Mouse (Mus musculus) intestine, embryonic 14.5 days (tissue): ENCODE data around the gene Snx30. TPM values are rescaled to one million over a fixed set of nuclear protein-coding genes. Genes with fewer than 3 reads are reported as not detected.

Source experiments
- ATAC-seq: fragments of 200-750 bp; cut with Nextera tagmentation; replicated peaks from 2 replicates; pipeline ENCODE4 v1.8.0; 2017; ENCODE audit warnings: low read depth, moderate number of reproducible peaks, moderate TSS enrichment, moderate library complexity; ENCODE audit not compliant: low FRiP score, low TSS enrichment
- DNase-seq: peaks from one replicate; pipeline ENCODE4 v3.0.0-alpha.2; 2018; ENCODE audit warnings: low spot score
- H3K27ac ChIP-seq: fragments of 300-500 bp; sonication (generic); 2 replicates; pipeline ENCODE4 v1.5.1; 2014; ENCODE audit warnings: low read depth, mild to moderate bottlenecking, control low read depth
- H3K27me3 ChIP-seq: fragments of 300-500 bp; sonication (generic); replicated peaks from 2 replicates; pipeline ENCODE4 v1.6.1; 2014; ENCODE audit warnings: low read length, control low read depth; ENCODE audit not compliant: control insufficient read depth, insufficient read depth
- H3K36me3 ChIP-seq: fragments of 300-500 bp; sonication (generic); 2 replicates; pipeline ENCODE4 v1.6.1; 2014; ENCODE audit warnings: low read length, control low read depth; ENCODE audit not compliant: control insufficient read depth, insufficient read depth
- H3K4me1 ChIP-seq: fragments of 300-500 bp; sonication (generic); replicated peaks from 2 replicates; pipeline ENCODE4 v1.6.1; 2014; ENCODE audit warnings: low read length, control low read depth, mixed read lengths; ENCODE audit not compliant: control insufficient read depth, insufficient read depth
- H3K4me2 ChIP-seq: fragments of 300-500 bp; sonication (generic); 2 replicates; pipeline ENCODE4 v1.6.1; 2014; ENCODE audit warnings: low read length
- H3K4me3 ChIP-seq: fragments of 300-500 bp; sonication (generic); 2 replicates; pipeline ENCODE4 v1.5.1; 2014; ENCODE audit warnings: low read depth, low read length, control low read depth, mixed read lengths
- H3K9ac ChIP-seq: fragments of 300-500 bp; sonication (generic); 2 replicates; pipeline ENCODE4 v1.6.1; 2014; ENCODE audit warnings: mild to moderate bottlenecking, low read length
- H3K9me3 ChIP-seq: fragments of 300-500 bp; sonication (generic); 2 replicates; pipeline ENCODE4 v1.6.1; 2016; ENCODE audit warnings: low read length, control low read depth; ENCODE audit not compliant: control insufficient read depth
- WGBS: fragments of 180-500 bp; shearing (Covaris S2); extraction: QIAGEN DNeasy Blood & Tissue Kit; methylation state at CpG from one replicate; pipeline ENCODE4 v1.1.7; 2014; 5-methylcytosine and 5-hydroxymethylcytosine counted together
- polyA plus RNA-seq: library from polyadenylated mRNA; unstranded; fragments of >200 nt; fragmentation: Nextera tagmentation; extraction: Ambion mirVana; gene quantifications from 2 replicates; pipeline ENCODE4 v1.2.1, GENCODE M21; 2014

The Snx30 gene
- polyA plus RNA-seq, 1 experiment from 2014 or later = 6.8 TPM

DNA sequence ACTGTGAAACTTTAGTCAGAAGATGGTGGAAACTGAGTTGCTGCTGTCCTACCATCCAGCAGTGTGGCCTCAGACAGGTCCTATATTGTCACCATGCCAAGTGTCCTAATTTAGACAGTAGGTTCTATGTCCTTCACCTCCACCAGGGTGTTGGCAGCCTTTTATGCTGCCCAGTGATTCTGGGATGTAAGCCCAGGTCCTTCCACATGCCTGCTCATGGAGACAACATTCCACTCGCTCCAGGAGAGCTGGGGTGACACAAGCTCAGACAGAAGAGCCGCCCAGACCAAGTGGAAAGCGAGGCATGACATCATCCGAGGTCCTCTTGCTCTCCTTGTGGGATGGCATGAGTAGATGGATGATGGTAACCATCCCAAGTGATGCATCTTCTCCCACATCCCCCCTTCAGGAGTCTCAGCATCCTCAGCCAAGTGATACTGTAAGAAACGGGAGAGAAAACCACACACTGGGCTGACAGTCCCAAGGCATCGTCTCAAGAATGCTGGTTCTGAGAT is 84.5 kb downstream of the Snx30 start:
- H3K27me3 ChIP-seq = no peaks in the 10 kb centered on the region
- H3K36me3 ChIP-seq = peaks cover 18% of the 10 kb centered on the region
- H3K27ac ChIP-seq = no peak overlapping the region
- H3K4me2 ChIP-seq = no peak overlapping the region
- no peak overlapping the region for H3K4me3 ChIP-seq
- DNase-seq = no peak
- ATAC-seq = no peak
- no peaks in the 10 kb centered on the region for H3K9me3 ChIP-seq
- WGBS = 78% methylated on average over 6 of the region's 6 CpGs
- H3K4me1 ChIP-seq = no peaks in the 10 kb centered on the region
- no peak overlapping the region for H3K9ac ChIP-seq

- Histone ChIP-seq H3K4me2 (no peak overlapping the region), H3K27ac (no peak overlapping the region), H3K4me3 (no peak overlapping the region), H3K36me3 (peaks cover 16% of the 10 kb centered on the region), H3K27me3 (no peaks in the 10 kb centered on the region), H3K4me1 (no peaks in the 10 kb centered on the region), H3K9ac (no peak overlapping the region), H3K9me3 (no peaks in the 10 kb centered on the region)
- WGBS = 91% methylated on average over 10 of the region's 10 CpGs
- ATAC-seq (no peak), DNase-seq (no peak)
Observed at GRCm38 (mm10) chr4:59891723-59892416, 86.2 kb downstream of the Snx30 start.

DNA sequence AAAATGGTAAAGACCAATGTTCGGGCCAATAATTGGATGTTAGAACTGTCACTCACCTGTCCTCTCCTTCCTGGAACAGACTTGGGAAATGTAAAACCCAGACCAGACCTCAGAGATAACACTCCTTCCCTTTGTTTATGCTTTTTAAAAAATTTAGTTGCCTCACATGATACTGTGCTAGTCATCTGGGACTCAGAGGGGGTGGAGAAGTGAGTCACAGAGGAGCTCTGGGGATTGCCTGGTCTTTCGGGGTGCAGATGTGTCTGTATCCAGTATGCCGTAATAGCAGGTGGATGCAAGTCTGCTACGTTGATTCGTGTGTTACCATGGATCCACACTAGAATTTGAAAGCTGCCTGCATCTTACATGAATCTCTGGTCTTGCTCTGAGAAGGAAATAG is 87.1 kb downstream of the Snx30 start:
- H3K9me3 ChIP-seq = no peaks in the 10 kb centered on the region
- ATAC-seq (no peak), DNase-seq (no peak)
- H3K27me3 ChIP-seq = no peaks in the 10 kb centered on the region
- 93% methylated on average over 5 of the region's 5 CpGs for WGBS
- H3K27ac ChIP-seq = no peak overlapping the region
- H3K4me1 ChIP-seq = no peaks in the 10 kb centered on the region
- no peak overlapping the region for H3K9ac ChIP-seq
- no peak overlapping the region for H3K4me3 ChIP-seq
- H3K4me2 ChIP-seq = no peak overlapping the region
- peaks cover 16% of the 10 kb centered on the region for H3K36me3 ChIP-seq

GRCm38 (mm10) chr4:59894415-59894814 is 88.8 kb downstream of the Snx30 start:
- 90% methylated on average over 8 of the region's 8 CpGs for WGBS

DNA sequence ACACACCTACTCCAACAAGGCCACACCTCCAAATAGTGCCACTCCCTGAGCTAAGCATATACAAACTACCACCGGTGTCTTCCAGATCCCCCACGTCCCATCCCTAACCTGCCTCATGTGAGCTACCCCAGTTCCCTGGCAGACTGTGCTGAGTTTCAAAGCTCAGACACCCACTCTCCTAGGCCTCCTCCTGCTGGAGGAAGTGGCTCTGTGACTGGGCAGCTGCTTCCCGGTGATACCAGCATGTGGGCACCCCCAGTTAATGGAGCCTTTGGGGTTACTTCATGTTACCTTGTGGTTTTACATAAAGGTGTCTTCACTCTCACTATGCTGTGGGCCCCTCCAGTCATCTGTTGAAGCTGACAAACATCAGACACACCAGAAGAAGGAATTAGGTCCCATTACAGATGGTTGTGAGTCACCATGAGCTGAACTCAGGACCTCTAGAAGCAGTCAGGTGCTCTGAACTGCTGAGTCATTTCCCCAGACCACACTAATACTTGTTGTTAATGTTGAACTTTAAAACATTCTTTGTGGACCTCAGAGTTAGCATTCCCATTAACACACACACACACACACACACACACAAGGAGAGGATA is 89.4 kb downstream of the Snx30 start:
- H3K27ac ChIP-seq = no peak overlapping the region
- H3K27me3 ChIP-seq = no peaks in the 10 kb centered on the region
- no peak overlapping the region for H3K9ac ChIP-seq
- H3K9me3 ChIP-seq = no peaks in the 10 kb centered on the region
- H3K4me3 ChIP-seq = no peak overlapping the region
- H3K4me2 ChIP-seq = no peak overlapping the region
- H3K36me3 ChIP-seq = peaks cover 34% of the 10 kb centered on the region
- ATAC-seq (no peak), DNase-seq (no peak)
- 92% methylated on average over 3 of the region's 3 CpGs for WGBS
- H3K4me1 ChIP-seq = no peaks in the 10 kb centered on the region; the same call in 1 of the 2 replicates

More at GRCm38 (mm10) chr4:59894415-59894814, 88.8 kb downstream of the Snx30 start:
- no peaks in the 10 kb centered on the region for H3K9me3 ChIP-seq
- H3K27me3 ChIP-seq = no peaks in the 10 kb centered on the region
- peaks cover 29% of the 10 kb centered on the region for H3K36me3 ChIP-seq
- H3K4me3 ChIP-seq = no peak overlapping the region
- no peak overlapping the region for H3K4me2 ChIP-seq
- no peak overlapping the region for H3K27ac ChIP-seq
- ATAC-seq = no peak
- no peak for DNase-seq
- H3K4me1 ChIP-seq = no peaks in the 10 kb centered on the region; the same call in 1 of the 2 replicates
- H3K9ac ChIP-seq = no peak overlapping the region

- Histone ChIP-seq H3K27me3 (no peaks in the 10 kb centered on the region), H3K27ac (no peak overlapping the region), H3K9ac (no peak overlapping the region), H3K9me3 (no peaks in the 10 kb centered on the region), H3K36me3 (peaks cover 34% of the 10 kb centered on the region), H3K4me3 (no peak overlapping the region), H3K4me1 (no peaks in the 10 kb centered on the region; the same call in 1 of the 2 replicates), H3K4me2 (no peak overlapping the region)
- 67% methylated on average over 5 of the region's 5 CpGs for WGBS
- DNase-seq (no peak), ATAC-seq (no peak)
Observed at GRCm38 (mm10) chr4:59896000-59896399, 90.4 kb downstream of the Snx30 start.

DNA sequence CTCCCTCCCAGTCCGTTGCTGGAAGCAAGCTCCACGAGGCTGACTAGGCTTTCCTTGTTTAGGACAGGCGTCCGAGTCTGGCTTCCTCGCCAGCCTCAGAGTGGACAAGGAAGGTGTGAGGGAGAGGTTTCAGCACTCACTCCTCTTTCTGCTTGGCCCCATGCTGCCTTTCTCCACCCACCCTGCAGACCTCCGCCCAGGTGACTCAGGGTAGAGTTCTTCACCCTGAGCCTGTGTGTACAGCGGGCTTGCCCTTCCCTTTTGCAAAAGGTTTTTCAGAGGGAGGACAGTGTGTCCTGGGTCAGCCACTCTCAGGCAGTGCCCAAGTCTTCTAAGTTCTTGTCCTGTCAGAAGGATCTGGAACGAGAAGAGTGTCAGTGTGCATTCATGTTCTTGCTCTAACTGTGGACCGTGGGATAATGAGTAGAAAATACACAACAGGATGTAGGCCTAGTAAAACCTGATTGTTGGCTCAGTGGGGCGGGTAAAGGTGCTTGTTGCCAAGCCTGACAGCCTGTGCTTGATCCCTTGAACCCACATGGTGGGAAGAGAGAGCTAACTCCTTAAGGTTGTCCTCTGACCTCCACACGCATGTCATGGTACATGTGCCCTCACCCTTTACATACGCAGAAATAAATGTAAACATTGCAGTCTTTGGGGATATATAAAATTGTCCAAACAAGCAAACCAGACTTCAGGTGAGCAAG is 92.3 kb downstream of the Snx30 start:
- Histone ChIP-seq H3K27me3 (no peaks in the 10 kb centered on the region), H3K27ac (no peak overlapping the region), H3K9me3 (no peaks in the 10 kb centered on the region), H3K9ac (no peak overlapping the region), H3K4me1 (no peaks in the 10 kb centered on the region; the same call in 1 of the 2 replicates), H3K36me3 (peaks cover 31% of the 10 kb centered on the region), H3K4me3 (no peak overlapping the region), H3K4me2 (no peak overlapping the region)
- 82% methylated on average over 12 of the region's 12 CpGs for WGBS
- ATAC-seq (no peak), DNase-seq (no peak)

DNA sequence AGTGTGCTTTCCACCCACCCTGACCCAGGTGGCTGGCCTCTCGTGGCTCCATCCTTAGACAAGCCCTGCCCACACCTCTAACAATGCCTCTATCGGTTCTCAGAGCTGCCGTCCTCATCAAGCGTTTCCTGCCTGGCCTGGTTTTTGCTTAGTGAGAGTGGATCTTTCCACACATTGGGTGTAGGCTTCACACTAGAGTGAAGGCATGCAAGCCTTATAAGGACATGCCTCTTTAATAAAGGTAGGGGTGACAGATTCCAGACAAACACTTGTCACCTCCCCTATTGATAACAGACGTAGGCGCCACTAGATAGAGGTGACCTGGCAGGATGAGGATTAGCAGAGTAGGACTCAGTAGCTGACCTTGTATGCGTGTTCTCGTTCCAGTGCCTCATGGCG is 92.9 kb downstream of the Snx30 start:
- Histone ChIP-seq H3K27me3 (no peaks in the 10 kb centered on the region), H3K4me1 (no peaks in the 10 kb centered on the region; the same call in 1 of the 2 replicates), H3K4me2 (no peak overlapping the region), H3K36me3 (peaks cover 31% of the 10 kb centered on the region), H3K9me3 (no peaks in the 10 kb centered on the region), H3K27ac (no peak overlapping the region), H3K9ac (no peak overlapping the region), H3K4me3 (no peak overlapping the region)
- no peak for ATAC-seq
- no peak for DNase-seq
- WGBS = 72% methylated on average over 9 of the region's 9 CpGs
